In the genomic region with DNA sequence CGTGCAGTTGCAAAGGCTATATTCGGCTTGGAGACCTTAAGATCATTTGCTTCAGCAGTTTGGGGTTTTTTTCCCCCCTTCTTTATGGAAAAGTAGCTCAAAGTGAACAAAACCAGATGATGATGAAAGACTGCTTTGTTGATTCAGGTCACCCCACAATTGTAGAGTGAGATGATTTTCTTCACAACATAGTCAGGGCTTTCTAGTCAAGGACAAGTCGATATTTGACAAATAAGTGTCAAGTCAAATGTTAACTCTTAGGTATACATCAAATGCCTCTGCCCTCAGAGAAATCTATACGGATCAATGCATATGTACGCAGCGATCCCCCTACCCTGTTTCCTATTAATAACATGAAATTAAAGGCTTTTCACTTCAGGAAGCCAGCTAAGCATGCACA, we compare ENCODE assay signal across 16 mouse cellular contexts. TPM values are rescaled to one million over a fixed set of nuclear protein-coding genes. Genes with fewer than 3 reads are reported as not detected.
A peak's percentile ranks its signal among the peaks of the same experiment; 100 is the strongest.
DNase-seq lines count a peak whose midpoint lies in the region; ATAC-seq and TF ChIP-seq lines count a peak whose summit lies in the region.
"Had no signal": no experiment of that assay in that cellular context is flagged by ENCODE, and none has a peak within 500 bp of the region (broad histone marks: within the 10 kb centered on the region; RNA-seq: fewer than 3 reads in every experiment).

No protein-coding gene starts in this region.

- H3K27ac ChIP-seq in hindbrain, embryonic 14.5 days = no peak overlapping the region
- H3K27ac ChIP-seq in hindbrain, postnatal 0 days = no peak overlapping the region
- peak overlapping the region; percentile 52; the same call in 1 of the 2 replicates for H3K27ac ChIP-seq in midbrain, embryonic 13.5 days
- no peak overlapping the region for H3K27ac ChIP-seq in midbrain, embryonic 10.5 days (replicated peaks)
- no peak overlapping the region; the same call in 1 of the 2 replicates for H3K27ac ChIP-seq in liver, embryonic 14.5 days
- H3K27ac ChIP-seq in midbrain, postnatal 0 days (ENCODE audit: low read depth, low read length) = peak overlapping the region; percentile 48; the same call in 1 of the 2 replicates
- H3K27ac ChIP-seq: heart, embryonic 13.5 days; lung, embryonic 15.5 days; macrophage; neural tube, embryonic 12.5 days had no signal

- H3K9ac ChIP-seq in hindbrain, embryonic 14.5 days = 0 out of 2 replicates have a peak overlapping the region, but pooled peaks have one; percentile 16
- H3K9ac ChIP-seq in hindbrain, postnatal 0 days (replicated peaks; ENCODE audit: low read length) = no peak overlapping the region
- no peak overlapping the region for H3K9ac ChIP-seq in midbrain, embryonic 13.5 days (replicated peaks)
- H3K9ac ChIP-seq in liver, embryonic 14.5 days (replicated peaks) = no peak overlapping the region
- H3K9ac ChIP-seq in midbrain, postnatal 0 days (replicated peaks; ENCODE audit: low read length, poor library complexity, severe bottlenecking) = no peak overlapping the region
- H3K9ac ChIP-seq: heart, embryonic 13.5 days; lung, embryonic 15.5 days; neural tube, embryonic 12.5 days had no signal

- TF ChIP-seq CTCF in hindbrain, postnatal 0 days (IDR thresholded peaks at IDR 0.05; ENCODE audit: low read depth) = no peak
- TF ChIP-seq CTCF in liver, embryonic 14.5 days (IDR thresholded peaks at IDR 0.05; ENCODE audit: low read depth) = no peak
- TF ChIP-seq CTCF in midbrain, postnatal 0 days (IDR thresholded peaks at IDR 0.05) = no peak

- ATAC-seq in hindbrain, embryonic 14.5 days (ENCODE audit: low FRiP score) = no peak
- no peak for ATAC-seq in hindbrain, postnatal 0 days
- no peak for ATAC-seq in midbrain, embryonic 13.5 days
- ATAC-seq in liver, embryonic 14.5 days (ENCODE audit: insufficient read depth) = peak; percentile 14; the same call in 1 of the 2 replicates
- ATAC-seq in midbrain, postnatal 0 days (ENCODE audit: low FRiP score) = no peak

- 0 out of 2 replicates have a peak, but pooled peaks cover 3% of the 10 kb centered on the region for H3K4me1 ChIP-seq in hindbrain, embryonic 14.5 days (replicated peaks; ENCODE audit: control insufficient read depth, insufficient read depth, low read length)
- H3K4me1 ChIP-seq in hindbrain, postnatal 0 days (ENCODE audit: insufficient read depth, low read length) = no peaks in the 10 kb centered on the region
- no peaks in the 10 kb centered on the region for H3K4me1 ChIP-seq in midbrain, embryonic 13.5 days (replicated peaks)
- H3K4me1 ChIP-seq in midbrain, embryonic 10.5 days = no peaks in the 10 kb centered on the region
- peaks cover 10 to 23% of the 10 kb centered on the region in 2 experiments for H3K4me1 ChIP-seq in liver, embryonic 14.5 days (replicated peaks; ENCODE audit: control insufficient read depth in 2 of 2, insufficient read depth in 2 of 2, low read length in 1 of 2)
- H3K4me1 ChIP-seq in midbrain, postnatal 0 days (ENCODE audit: insufficient read depth, low read length) = no peaks in the 10 kb centered on the region
- H3K4me1 ChIP-seq: heart, embryonic 13.5 days; lung, embryonic 15.5 days; neural tube, embryonic 12.5 days had no signal

- TF ChIP-seq EP300 in liver, embryonic 14.5 days (IDR thresholded peaks at IDR 0.05; ENCODE audit: low read depth) = no peak

- WGBS in hindbrain, embryonic 14.5 days = 70% methylated on average over 6 of the region's 6 CpGs
- WGBS in hindbrain, postnatal 0 days = 74% methylated on average over 6 of the region's 6 CpGs
- WGBS in midbrain, embryonic 13.5 days = 80% methylated on average over 6 of the region's 6 CpGs
- 87% methylated on average over 6 of the region's 6 CpGs for WGBS in midbrain, embryonic 10.5 days
- 66% methylated on average over 6 of the region's 6 CpGs for WGBS in liver, embryonic 14.5 days (ENCODE audit: insufficient replicate concordance)
- WGBS in midbrain, postnatal 0 days = 70% methylated on average over 6 of the region's 6 CpGs

- no peak overlapping the region for H3K4me3 ChIP-seq in hindbrain, embryonic 14.5 days (replicated peaks; ENCODE audit: low read length)
- H3K4me3 ChIP-seq in hindbrain, postnatal 0 days (ENCODE audit: low read length) = no peak overlapping the region
- H3K4me3 ChIP-seq in midbrain, embryonic 13.5 days (replicated peaks) = no peak overlapping the region
- H3K4me3 ChIP-seq in midbrain, embryonic 10.5 days = no peak overlapping the region
- no peak overlapping the region for H3K4me3 ChIP-seq in liver, embryonic 14.5 days (ENCODE audit: insufficient read depth in 1 of 2, low read depth in 2 of 2, low read length in 2 of 2)
- no peak overlapping the region for H3K4me3 ChIP-seq in midbrain, postnatal 0 days (ENCODE audit: low read depth, low read length)
- H3K4me3 ChIP-seq: heart, embryonic 13.5 days; lung, embryonic 15.5 days; neural tube, embryonic 12.5 days had no signal

- H3K9me3 ChIP-seq in hindbrain, embryonic 14.5 days (ENCODE audit: control insufficient read depth, low read length) = no peaks in the 10 kb centered on the region
- no peaks in the 10 kb centered on the region for H3K9me3 ChIP-seq in hindbrain, postnatal 0 days (ENCODE audit: low read length)
- H3K9me3 ChIP-seq in midbrain, embryonic 13.5 days = no peaks in the 10 kb centered on the region
- no peaks in the 10 kb centered on the region for H3K9me3 ChIP-seq in midbrain, embryonic 10.5 days (replicated peaks)
- no peaks in the 10 kb centered on the region for H3K9me3 ChIP-seq in liver, embryonic 14.5 days (ENCODE audit: control insufficient read depth, low read length)
- no peaks in the 10 kb centered on the region for H3K9me3 ChIP-seq in midbrain, postnatal 0 days (ENCODE audit: low read length)
- H3K9me3 ChIP-seq: heart, embryonic 13.5 days; lung, embryonic 15.5 days; neural tube, embryonic 12.5 days had no signal

- H3K4me2 ChIP-seq in hindbrain, embryonic 14.5 days (replicated peaks) = no peak overlapping the region
- no peak overlapping the region for H3K4me2 ChIP-seq in hindbrain, postnatal 0 days (ENCODE audit: low read depth, low read length)
- no peak overlapping the region for H3K4me2 ChIP-seq in midbrain, embryonic 13.5 days (replicated peaks)
- no peak overlapping the region; the same call in 1 of the 2 replicates for H3K4me2 ChIP-seq in liver, embryonic 14.5 days (ENCODE audit: low read depth)
- H3K4me2 ChIP-seq in midbrain, postnatal 0 days (ENCODE audit: low read depth, low read length, poor library complexity, severe bottlenecking) = no peak overlapping the region
- H3K4me2 ChIP-seq: heart, embryonic 13.5 days; lung, embryonic 15.5 days; neural tube, embryonic 12.5 days had no signal

- H3K36me3 ChIP-seq in hindbrain, embryonic 14.5 days (replicated peaks; ENCODE audit: control insufficient read depth, insufficient read depth) = no peaks in the 10 kb centered on the region
- no peaks in the 10 kb centered on the region for H3K36me3 ChIP-seq in hindbrain, postnatal 0 days (ENCODE audit: insufficient read depth, low read length)
- H3K36me3 ChIP-seq in midbrain, embryonic 13.5 days = no peaks in the 10 kb centered on the region
- no peaks in the 10 kb centered on the region for H3K36me3 ChIP-seq in midbrain, embryonic 10.5 days
- no peaks in the 10 kb centered on the region for H3K36me3 ChIP-seq in liver, embryonic 14.5 days (replicated peaks; ENCODE audit: control insufficient read depth, insufficient read depth, low read depth)
- no peaks in the 10 kb centered on the region for H3K36me3 ChIP-seq in midbrain, postnatal 0 days (ENCODE audit: insufficient read depth, low read length)
- H3K36me3 ChIP-seq: heart, embryonic 13.5 days; lung, embryonic 15.5 days; neural tube, embryonic 12.5 days had no signal

- H3K27me3 ChIP-seq in hindbrain, embryonic 14.5 days (ENCODE audit: control insufficient read depth, insufficient read depth, low read length) = no peaks in the 10 kb centered on the region
- H3K27me3 ChIP-seq in hindbrain, postnatal 0 days (ENCODE audit: insufficient read depth, low read length) = no peaks in the 10 kb centered on the region
- no peaks in the 10 kb centered on the region for H3K27me3 ChIP-seq in midbrain, embryonic 13.5 days
- H3K27me3 ChIP-seq in midbrain, embryonic 10.5 days (ENCODE audit: low read depth, poor library complexity, severe bottlenecking) = no peaks in the 10 kb centered on the region
- no peaks in the 10 kb centered on the region for H3K27me3 ChIP-seq in liver, embryonic 14.5 days (ENCODE audit: control insufficient read depth, insufficient read depth, low read length)
- H3K27me3 ChIP-seq in midbrain, postnatal 0 days (ENCODE audit: insufficient read depth, low read length) = no peaks in the 10 kb centered on the region
- H3K27me3 ChIP-seq: CH12.LX; lung, embryonic 15.5 days; neural tube, embryonic 12.5 days had no signal

- DNase-seq in hindbrain, embryonic 14.5 days (ENCODE audit: low spot score) = no peak
- DNase-seq in hindbrain, postnatal 0 days (ENCODE audit: low spot score) = no peak
- DNase-seq in midbrain, embryonic 10.5 days (ENCODE audit: low spot score) = no peak
- DNase-seq in liver, embryonic 14.5 days (ENCODE audit: low read depth in 3 of 3, low spot score in 3 of 3) = no peak
- DNase-seq in midbrain, postnatal 0 days (ENCODE audit: low spot score) = no peak
- no peak for DNase-seq in heart, adult 8-10 months (ENCODE audit: low spot score)
- DNase-seq: adrenal gland, postnatal 36 days; cerebellum, adult 11-12 months; cerebellum, postnatal 14 days; thymus, adult 2 months had no signal

RNA-seq across cellular contexts. Expression of gene Paqr9, which starts 17.0 kb away (rescaled TPM):
- polyA plus RNA-seq in hindbrain, embryonic 14.5 days (2014; fragmentation: Nextera tagmentation; extraction: Ambion mirVana) = 8.6 and 8.7 TPM in 2 replicates
- total RNA-seq in hindbrain, postnatal 0 days (2014; rRNA removed) = 22.2 and 22.3 TPM in 2 replicates
- 5.9 and 6.0 TPM in 2 replicates for polyA plus RNA-seq in hindbrain, postnatal 0 days (2015; fragmentation: Nextera tagmentation; extraction: Ambion mirVana)
- polyA plus RNA-seq in midbrain, embryonic 13.5 days (2015; fragmentation: Nextera tagmentation; extraction: Ambion mirVana) = 1.8 and 1.9 TPM in 2 replicates
- 0.17 and 0.19 TPM in 2 replicates for polyA plus RNA-seq in midbrain, embryonic 10.5 days (2016; fragmentation: Nextera tagmentation; extraction: Ambion mirVana)
- 11.9 and 12.2 TPM in 2 replicates for polyA plus RNA-seq in liver, embryonic 14.5 days (2012; rRNA removed)
- 7.5 and 10.7 TPM in 2 replicates for polyA plus RNA-seq in liver, embryonic 14.5 days (2014; fragmentation: Nextera tagmentation; extraction: Ambion mirVana)
- total RNA-seq in midbrain, postnatal 0 days (2014; rRNA removed) = 29.5 and 32.3 TPM in 2 replicates
- polyA plus RNA-seq in midbrain, postnatal 0 days (2015; fragmentation: Nextera tagmentation; extraction: Ambion mirVana) = 6.1 and 6.5 TPM in 2 replicates
- 10 to 100 TPM; 37.0 to 50.2 (median 46.8) TPM for total RNA-seq in heart, adult 8-10 months (2022)
- total RNA-seq: CH12.LX had no signal

RNA-seq across cellular contexts. Expression of gene U2surp, which starts 30.7 kb away (rescaled TPM):
- polyA plus RNA-seq in hindbrain, embryonic 14.5 days (2014; fragmentation: Nextera tagmentation; extraction: Ambion mirVana) = 117 and 119 TPM in 2 replicates
- 30.2 and 35.2 TPM in 2 replicates for total RNA-seq in hindbrain, postnatal 0 days (2014; rRNA removed)
- 122 and 128 TPM in 2 replicates for polyA plus RNA-seq in hindbrain, postnatal 0 days (2015; fragmentation: Nextera tagmentation; extraction: Ambion mirVana)
- polyA plus RNA-seq in midbrain, embryonic 13.5 days (2015; fragmentation: Nextera tagmentation; extraction: Ambion mirVana) = 153 and 172 TPM in 2 replicates
- 134 and 139 TPM in 2 replicates for polyA plus RNA-seq in midbrain, embryonic 10.5 days (2016; fragmentation: Nextera tagmentation; extraction: Ambion mirVana)
- polyA plus RNA-seq in liver, embryonic 14.5 days (2012; rRNA removed) = 5.5 and 12.4 TPM in 2 replicates
- polyA plus RNA-seq in liver, embryonic 14.5 days (2014; fragmentation: Nextera tagmentation; extraction: Ambion mirVana) = 57.4 and 67.2 TPM in 2 replicates
- total RNA-seq in midbrain, postnatal 0 days (2014; rRNA removed) = 37.8 and 51.2 TPM in 2 replicates
- polyA plus RNA-seq in midbrain, postnatal 0 days (2015; fragmentation: Nextera tagmentation; extraction: Ambion mirVana) = 116 and 138 TPM in 2 replicates
- total RNA-seq in heart, adult 8-10 months (2022) = 10 to 100 TPM; 28.9 to 36.9 (median 35.8) TPM

Comparison
In these comparisons a context has a peak if more than half of its experiments do, and no peak if none do; other contexts are left out.
1. H3K27ac ChIP-seq: peak in midbrain, embryonic 13.5 days (single experiment) and midbrain, postnatal 0 days (single experiment); none in hindbrain, embryonic 14.5 days (single experiment), hindbrain, postnatal 0 days (single experiment), midbrain, embryonic 10.5 days (single experiment) and liver, embryonic 14.5 days (single experiment).